9 mouse cellular contexts compared by ENCODE assay signal in genomic region chr3:95667521-95667920, GRCm38 (mm10). TPM values are rescaled to one million over a fixed set of nuclear protein-coding genes. Genes with fewer than 3 reads are reported as not detected.
A peak's percentile ranks its signal among the peaks of the same experiment; 100 is the strongest.
DNase-seq lines count a peak whose midpoint lies in the region; ATAC-seq and TF ChIP-seq lines count a peak whose summit lies in the region.
"Had no signal": no experiment of that assay in that cellular context is flagged by ENCODE, and none has a peak within 500 bp of the region (broad histone marks: within the 10 kb centered on the region; RNA-seq: fewer than 3 reads in every experiment).

No protein-coding gene starts in this region.

- H3K36me3 ChIP-seq in embryonic facial prominence, embryonic 10.5 days (replicated peaks), result peaks cover 83% of the 10 kb centered on the region
- H3K36me3 ChIP-seq in hindbrain, embryonic 15.5 days, result peaks cover 22% of the 10 kb centered on the region
- peaks cover 18% of the 10 kb centered on the region for H3K36me3 ChIP-seq in myocyte (ENCODE audit: control insufficient read depth, insufficient read depth)

- peaks cover 69% of the 10 kb centered on the region for H3K4me1 ChIP-seq in embryonic facial prominence, embryonic 10.5 days
- H3K4me1 ChIP-seq in hindbrain, embryonic 15.5 days (replicated peaks), result peaks cover 32% of the 10 kb centered on the region

- ATAC-seq in hindbrain, embryonic 15.5 days (ENCODE audit: low FRiP score, low read depth), result no peak
- ATAC-seq in erythroid progenitor cell, adult 5-6 weeks (replicated peaks; ENCODE audit: low FRiP score, poor library complexity, severe bottlenecking), result no peak

- H3K9ac ChIP-seq in hindbrain, embryonic 15.5 days, result 0 out of 2 replicates have a peak overlapping the region, but pooled peaks have one; percentile 12

- H3ac ChIP-seq in myocyte (ENCODE audit: control insufficient read depth, insufficient read length), result no peak overlapping the region

- H3K79me2 ChIP-seq in myocyte (ENCODE audit: control insufficient read depth, insufficient read depth), result peaks cover 96% of the 10 kb centered on the region

- 71% methylated on average over 4 of the region's 4 CpGs for WGBS in embryonic facial prominence, embryonic 10.5 days
- WGBS in hindbrain, embryonic 15.5 days, result 54% methylated on average over 4 of the region's 4 CpGs

- DNase-seq in layer of hippocampus, adult 2 months (ENCODE audit: low spot score in 2 of 2), result no peak
- DNase-seq in layer of hippocampus, adult 9-11 months, result no peak
- no peak for DNase-seq in embryonic facial prominence, embryonic 10.5 days (ENCODE audit: low spot score)
- no peak for DNase-seq in embryo, embryonic 10.5 days (ENCODE audit: low spot score)
- DNase-seq in natural killer cell, adult 2 months (ENCODE audit: low spot score in 2 of 2), result no peak
- DNase-seq: right cerebral cortex, postnatal 25 days had no signal

- no peak for TF ChIP-seq POLR2A in myocyte (IDR thresholded peaks at IDR 0.05; ENCODE audit: insufficient read length, low read depth)

- H3K9me3 ChIP-seq in embryonic facial prominence, embryonic 10.5 days, result no peaks in the 10 kb centered on the region
- no peaks in the 10 kb centered on the region for H3K9me3 ChIP-seq in hindbrain, embryonic 15.5 days

- no peak for TF ChIP-seq CTCF in layer of hippocampus, adult 2 months (conservative IDR thresholded peaks at IDR 0.05)

- peak overlapping the region; percentile 82 for H3K27ac ChIP-seq in layer of hippocampus, adult 2 months
- H3K27ac ChIP-seq in embryonic facial prominence, embryonic 10.5 days (replicated peaks), result peak overlapping the region; percentile 70
- peak overlapping the region; percentile 78 for H3K27ac ChIP-seq in hindbrain, embryonic 15.5 days (replicated peaks)

- no peaks in the 10 kb centered on the region for H3K27me3 ChIP-seq in embryonic facial prominence, embryonic 10.5 days (replicated peaks; ENCODE audit: low read depth, poor library complexity, severe bottlenecking)
- no peaks in the 10 kb centered on the region for H3K27me3 ChIP-seq in hindbrain, embryonic 15.5 days
- H3K27me3 ChIP-seq in myocyte (ENCODE audit: control insufficient read depth, insufficient read depth, insufficient read length), result no peaks in the 10 kb centered on the region

- H3K4me2 ChIP-seq in hindbrain, embryonic 15.5 days, result peak overlapping the region; percentile 14; the same call in 1 of the 2 replicates
- H3K4me2 ChIP-seq in myocyte (ENCODE audit: low read depth), result peak overlapping the region; percentile 71

- H3K4me3 ChIP-seq in layer of hippocampus, adult 2 months, result peak overlapping the region; percentile 11; the same call in 1 of the 2 replicates
- peak overlapping the region; percentile 29; the same call in 1 of the 2 replicates for H3K4me3 ChIP-seq in embryonic facial prominence, embryonic 10.5 days
- H3K4me3 ChIP-seq in hindbrain, embryonic 15.5 days, result no peak overlapping the region
- H3K4me3 ChIP-seq in myocyte, result no peak overlapping the region

TF ChIP-seq in myocyte, 11 proteins besides CTCF, POLR2A, EP300 and RAD21:
- no peak for TF ChIP-seq USF1 (IDR thresholded peaks at IDR 0.05; ENCODE audit: low read depth)
- no peak for TF ChIP-seq MYOG (IDR thresholded peaks at IDR 0.05; ENCODE audit: control insufficient read depth in 1 of 3, insufficient read depth in 1 of 3, insufficient read length in 2 of 3, low read depth in 2 of 3)
- TF ChIP-seq MYOD1 (IDR thresholded peaks at IDR 0.05; ENCODE audit: control insufficient read depth in 1 of 3, insufficient read length in 2 of 3, low read depth in 2 of 3), result no peak
- no peak for TF ChIP-seq REST (IDR thresholded peaks at IDR 0.05; ENCODE audit: insufficient read depth, insufficient read length)
- no peak for TF ChIP-seq POLR2AphosphoS2 (IDR thresholded peaks at IDR 0.05; ENCODE audit: insufficient read length, low read depth)
- no peak for TF ChIP-seq CEBPB (IDR thresholded peaks at IDR 0.05; ENCODE audit: insufficient read depth, poor library complexity, severe bottlenecking)
- TF ChIP-seq E2F4 (IDR thresholded peaks at IDR 0.05; ENCODE audit: insufficient read depth), result no peak
- TF ChIP-seq TCF3 (IDR thresholded peaks at IDR 0.05; ENCODE audit: insufficient read length, low read depth), result no peak
- no peak for TF ChIP-seq SRF (IDR thresholded peaks at IDR 0.05; ENCODE audit: control insufficient read depth, insufficient read length, low read depth)
- TF ChIP-seq TCF12 (IDR thresholded peaks at IDR 0.05; ENCODE audit: insufficient read depth, poor library complexity, severe bottlenecking), result no peak
- no peak for TF ChIP-seq MAX (IDR thresholded peaks at IDR 0.05; ENCODE audit: low read depth)
TF ChIP-seq in myocyte: peak in this region for 0.

RNA-seq across cellular contexts. Expression of gene Mcl1, which starts 8.9 kb away (rescaled TPM):
- total RNA-seq in layer of hippocampus, adult 2 months (2021), result 10 to 100 TPM; 49.6 to 55.2 TPM
- 49.5 and 50.0 TPM in 2 replicates for polyA plus RNA-seq in embryonic facial prominence, embryonic 10.5 days (2016; fragmentation: Nextera tagmentation; extraction: Ambion mirVana)
- polyA plus RNA-seq in hindbrain, embryonic 15.5 days (2015; fragmentation: Nextera tagmentation; extraction: Ambion mirVana), result 46.3 and 47.4 TPM in 2 replicates
- 51.6 TPM for polyA plus RNA-seq in myocyte (2012; fragmentation: generic; extraction: Trizol)
- 161 and 212 TPM in 2 replicates for total RNA-seq in erythroid progenitor cell, adult 5-6 weeks (2015; ENCODE audit: low replicate concordance)
- 104 and 138 TPM in 2 replicates for total RNA-seq in erythroid progenitor cell, adult 5-6 weeks (2017; ENCODE audit: low replicate concordance)

RNA-seq across cellular contexts. Expression of gene Adamtsl4, which starts 20.2 kb away (rescaled TPM):
- 1 to 10 TPM; 7.0 to 7.9 TPM for total RNA-seq in layer of hippocampus, adult 2 months (2021)
- polyA plus RNA-seq in embryonic facial prominence, embryonic 10.5 days (2016; fragmentation: Nextera tagmentation; extraction: Ambion mirVana), result 1.00 and 1.6 TPM in 2 replicates
- 1.2 TPM in 2 replicates for polyA plus RNA-seq in hindbrain, embryonic 15.5 days (2015; fragmentation: Nextera tagmentation; extraction: Ambion mirVana)
- 4.6 TPM for polyA plus RNA-seq in myocyte (2012; fragmentation: generic; extraction: Trizol)
- 0.84 TPM in 1 of 2 replicates, not detected in the other for total RNA-seq in erythroid progenitor cell, adult 5-6 weeks (2015; ENCODE audit: low replicate concordance)
- 0.39 and 1.2 TPM in 2 replicates for total RNA-seq in erythroid progenitor cell, adult 5-6 weeks (2017; ENCODE audit: low replicate concordance)

RNA-seq across cellular contexts. Expression of gene Ensa, which starts 42.7 kb away (rescaled TPM):
- total RNA-seq in layer of hippocampus, adult 2 months (2021), result 100 to 1,000 TPM; 302 to 322 TPM
- 79.1 and 79.7 TPM in 2 replicates for polyA plus RNA-seq in embryonic facial prominence, embryonic 10.5 days (2016; fragmentation: Nextera tagmentation; extraction: Ambion mirVana)
- polyA plus RNA-seq in hindbrain, embryonic 15.5 days (2015; fragmentation: Nextera tagmentation; extraction: Ambion mirVana), result 109 and 110 TPM in 2 replicates
- polyA plus RNA-seq in myocyte (2012; fragmentation: generic; extraction: Trizol), result 65.3 TPM
- 65.4 and 75.3 TPM in 2 replicates for total RNA-seq in erythroid progenitor cell, adult 5-6 weeks (2015; ENCODE audit: low replicate concordance)
- 117 and 119 TPM in 2 replicates for total RNA-seq in erythroid progenitor cell, adult 5-6 weeks (2017; ENCODE audit: low replicate concordance)

Comparison
In these comparisons a context has a peak if more than half of its experiments do, and no peak if none do; other contexts are left out.
1. H3K4me3 ChIP-seq: peak in layer of hippocampus, adult 2 months (single experiment) and embryonic facial prominence, embryonic 10.5 days (single experiment); none in hindbrain, embryonic 15.5 days (single experiment) and myocyte (single experiment).
2. Peak in every context shown above with its lines, with median percentiles within 50 percentile points of each other: H3K27ac ChIP-seq.